Mouse (Mus musculus): ENCODE data around the gene Bex6. TPM values are rescaled to one million over a fixed set of nuclear protein-coding genes. Genes with fewer than 3 reads are reported as not detected.

Bex6 gene
- total and polyA plus RNA-seq, 2 experiments from 2014 or later, result not detected

- DNase-seq (ENCODE audit: low spot score), result peak; percentile 49
- peak; percentile 67; the same call in 1 of the 2 replicates for ATAC-seq
- Histone ChIP-seq H3K4me1 (ENCODE audit: insufficient read depth, low read length) (no peaks in the 10 kb centered on the region), H3K4me3 (ENCODE audit: low read length) (peak overlapping the region; percentile 10; the same call in 1 of the 2 replicates), H3K36me3 (ENCODE audit: insufficient read depth, low read length) (no peaks in the 10 kb centered on the region), H3K9ac (replicated peaks; ENCODE audit: low read length) (no peak overlapping the region), H3K4me2 (ENCODE audit: low read depth, low read length) (peak overlapping the region; percentile 42), H3K9me3 (ENCODE audit: low read length) (no peaks in the 10 kb centered on the region), H3K27ac (peak overlapping the region; percentile 63), H3K27me3 (ENCODE audit: insufficient read depth, low read length) (no peaks in the 10 kb centered on the region)
- WGBS, result 43% methylated on average over 21 of the region's 21 CpGs
- no peak for TF ChIP-seq CTCF (IDR thresholded peaks at IDR 0.05; ENCODE audit: low read depth)
Measured at GRCm38 (mm10) chr16:32200256-32201003, 20.8 kb downstream of the Bex6 start.

DNA sequence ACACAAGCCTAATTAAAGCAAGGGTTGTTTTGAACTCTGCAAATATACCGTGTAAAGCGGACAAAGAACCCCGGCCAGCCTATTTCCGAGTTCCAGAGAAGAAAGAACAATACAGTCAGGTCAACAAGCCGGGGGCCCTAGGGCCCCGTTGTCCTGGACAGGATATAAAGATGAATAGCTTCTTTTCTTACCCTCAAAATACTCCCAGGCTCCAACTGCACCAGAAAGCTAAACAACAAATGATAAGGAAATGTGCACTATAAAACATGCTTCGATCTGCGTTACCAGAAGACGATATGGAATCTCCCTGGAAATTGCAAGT lies 21.3 kb downstream of the Bex6 start:
- H3K4me3 ChIP-seq (ENCODE audit: low read length), result 0 out of 2 replicates have a peak overlapping the region, but pooled peaks have one; percentile 10
- peak overlapping the region; percentile 42 for H3K4me2 ChIP-seq (ENCODE audit: low read depth, low read length)
- H3K4me1 ChIP-seq (ENCODE audit: insufficient read depth, low read length), result no peaks in the 10 kb centered on the region
- 22% methylated on average over 9 of the region's 9 CpGs for WGBS
- no peak for TF ChIP-seq CTCF (IDR thresholded peaks at IDR 0.05; ENCODE audit: low read depth)
- H3K27ac ChIP-seq, result peak overlapping the region; percentile 63; the same call in 1 of the 2 replicates
- ATAC-seq, result no peak
- no peaks in the 10 kb centered on the region for H3K27me3 ChIP-seq (ENCODE audit: insufficient read depth, low read length)
- H3K36me3 ChIP-seq (ENCODE audit: insufficient read depth, low read length), result no peaks in the 10 kb centered on the region
- H3K9me3 ChIP-seq (ENCODE audit: low read length), result no peaks in the 10 kb centered on the region
- no peak for DNase-seq (ENCODE audit: low spot score)
- H3K9ac ChIP-seq (replicated peaks; ENCODE audit: low read length), result no peak overlapping the region

GRCm38 (mm10) chr16:32202681-32203080 lies 23.1 kb downstream of the Bex6 start:
- ATAC-seq (no peak), DNase-seq (ENCODE audit: low spot score) (no peak)
- H3K27me3 ChIP-seq (ENCODE audit: insufficient read depth, low read length), result no peaks in the 10 kb centered on the region
- peak; percentile 42 for TF ChIP-seq CTCF (IDR thresholded peaks at IDR 0.05; ENCODE audit: low read depth)
- H3K4me3 ChIP-seq (ENCODE audit: low read length), result no peak overlapping the region
- no peak overlapping the region for H3K4me2 ChIP-seq (ENCODE audit: low read depth, low read length)
- H3K9ac ChIP-seq (replicated peaks; ENCODE audit: low read length), result no peak overlapping the region
- no peaks in the 10 kb centered on the region for H3K9me3 ChIP-seq (ENCODE audit: low read length)
- no peaks in the 10 kb centered on the region for H3K4me1 ChIP-seq (ENCODE audit: insufficient read depth, low read length)
- no peaks in the 10 kb centered on the region for H3K36me3 ChIP-seq (ENCODE audit: insufficient read depth, low read length)
- WGBS, result 73% methylated on average over 6 of the region's 6 CpGs
- H3K27ac ChIP-seq, result no peak overlapping the region

DNA sequence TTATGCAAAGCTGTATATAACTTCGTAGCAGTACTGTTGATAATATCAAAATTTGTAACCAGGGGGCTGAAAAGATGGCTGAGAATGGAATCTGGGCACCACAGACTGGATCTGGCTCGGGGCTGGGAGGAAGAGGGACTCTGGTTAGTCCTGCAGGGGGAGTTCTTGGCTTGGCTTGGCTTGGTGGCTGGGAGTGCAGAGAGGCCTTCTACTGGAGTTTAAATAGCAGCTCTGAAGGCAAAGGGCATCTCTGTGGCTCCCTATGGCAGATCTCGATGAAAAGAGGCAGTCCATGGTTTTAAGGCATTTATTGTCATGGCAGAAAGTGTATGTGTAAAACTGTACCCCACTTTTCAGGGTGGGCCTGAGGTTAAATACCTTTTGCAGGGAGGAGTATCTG lies 25.3 kb downstream of the Bex6 start:
- H3K9me3 ChIP-seq (ENCODE audit: low read length), result peaks cover 4% of the 10 kb centered on the region; the same call in 1 of the 2 replicates
- ATAC-seq, result no peak

GRCm38 (mm10) chr16:32214156-32214555 lies 34.5 kb downstream of the Bex6 start:
- peaks cover 4% of the 10 kb centered on the region; the same call in 1 of the 2 replicates for H3K9me3 ChIP-seq (ENCODE audit: low read length)
- no peaks in the 10 kb centered on the region for H3K4me1 ChIP-seq (ENCODE audit: insufficient read depth, low read length)
- no peak for TF ChIP-seq CTCF (IDR thresholded peaks at IDR 0.05; ENCODE audit: low read depth)
- H3K36me3 ChIP-seq (ENCODE audit: insufficient read depth, low read length), result no peaks in the 10 kb centered on the region
- ATAC-seq (no peak), DNase-seq (ENCODE audit: low spot score) (no peak)
- H3K27ac ChIP-seq, result no peak overlapping the region
- H3K4me2 ChIP-seq (ENCODE audit: low read depth, low read length), result no peak overlapping the region
- H3K9ac ChIP-seq (replicated peaks; ENCODE audit: low read length), result no peak overlapping the region
- no peak overlapping the region for H3K4me3 ChIP-seq (ENCODE audit: low read length)
- no peaks in the 10 kb centered on the region for H3K27me3 ChIP-seq (ENCODE audit: insufficient read depth, low read length)

More for the DNA sequence above, 25.3 kb downstream of the Bex6 start:
- Histone ChIP-seq H3K9ac (replicated peaks; ENCODE audit: low read length) (no peak overlapping the region), H3K4me1 (ENCODE audit: insufficient read depth, low read length) (no peaks in the 10 kb centered on the region), H3K27me3 (ENCODE audit: insufficient read depth, low read length) (no peaks in the 10 kb centered on the region), H3K36me3 (ENCODE audit: insufficient read depth, low read length) (no peaks in the 10 kb centered on the region), H3K4me3 (ENCODE audit: low read length) (no peak overlapping the region), H3K4me2 (ENCODE audit: low read depth, low read length) (no peak overlapping the region), H3K27ac (no peak overlapping the region)
- TF ChIP-seq CTCF (IDR thresholded peaks at IDR 0.05; ENCODE audit: low read depth), result no peak
- WGBS, result 62% methylated on average over 3 of the region's 3 CpGs
- DNase-seq (ENCODE audit: low spot score), result no peak

DNA sequence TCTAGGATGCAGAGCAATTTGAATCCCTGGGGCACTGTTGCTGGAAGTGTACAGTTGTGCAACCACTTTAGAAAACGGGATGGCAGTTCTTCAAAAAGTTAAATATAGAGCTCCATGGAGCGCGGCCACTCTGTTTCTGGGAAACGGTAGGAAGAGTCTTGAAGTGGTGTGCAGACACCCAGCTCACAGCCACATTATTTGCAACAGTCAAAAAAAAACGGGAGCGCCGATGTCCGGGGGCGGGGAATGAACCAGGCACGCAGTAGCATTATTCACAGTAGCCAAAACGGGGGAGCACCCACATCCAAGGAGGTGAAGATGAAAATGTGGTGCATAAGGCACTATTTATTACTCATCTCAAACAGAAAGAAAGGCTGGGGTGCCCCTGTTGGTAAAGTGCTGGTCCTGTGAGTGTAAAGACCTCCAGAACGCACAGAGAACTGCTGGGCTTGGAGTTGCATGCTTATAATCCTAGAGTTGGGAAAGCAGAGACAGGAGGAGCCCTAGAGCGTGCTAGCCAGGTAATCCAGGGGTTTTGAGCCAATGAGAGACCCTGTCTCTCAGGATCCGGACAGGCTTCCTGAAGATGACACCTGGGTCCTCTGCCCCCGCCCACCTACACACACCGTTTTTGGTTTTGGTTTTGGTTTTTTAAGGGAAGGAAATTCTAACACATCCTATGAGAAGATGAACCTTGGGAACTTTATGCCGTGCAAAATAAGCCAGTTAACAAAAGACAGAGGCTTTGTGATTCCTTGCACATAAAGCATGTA lies 35.4 kb downstream of the Bex6 start:
- H3K4me1 ChIP-seq (ENCODE audit: insufficient read depth, low read length), result no peaks in the 10 kb centered on the region
- WGBS, result 81% methylated on average over 17 of the region's 17 CpGs
- ATAC-seq (no peak), DNase-seq (ENCODE audit: low spot score) (no peak)
- no peak overlapping the region for H3K4me2 ChIP-seq (ENCODE audit: low read depth, low read length)
- no peaks in the 10 kb centered on the region for H3K36me3 ChIP-seq (ENCODE audit: insufficient read depth, low read length)
- H3K27me3 ChIP-seq (ENCODE audit: insufficient read depth, low read length), result no peaks in the 10 kb centered on the region
- H3K9me3 ChIP-seq (ENCODE audit: low read length), result no peaks in the 10 kb centered on the region
- H3K27ac ChIP-seq, result no peak overlapping the region
- H3K9ac ChIP-seq (replicated peaks; ENCODE audit: low read length), result no peak overlapping the region
- TF ChIP-seq CTCF (IDR thresholded peaks at IDR 0.05; ENCODE audit: low read depth), result no peak
- H3K4me3 ChIP-seq (ENCODE audit: low read length), result no peak overlapping the region
